Comparison of ENCODE assay signal across 17 mouse cellular contexts in the genomic region with DNA sequence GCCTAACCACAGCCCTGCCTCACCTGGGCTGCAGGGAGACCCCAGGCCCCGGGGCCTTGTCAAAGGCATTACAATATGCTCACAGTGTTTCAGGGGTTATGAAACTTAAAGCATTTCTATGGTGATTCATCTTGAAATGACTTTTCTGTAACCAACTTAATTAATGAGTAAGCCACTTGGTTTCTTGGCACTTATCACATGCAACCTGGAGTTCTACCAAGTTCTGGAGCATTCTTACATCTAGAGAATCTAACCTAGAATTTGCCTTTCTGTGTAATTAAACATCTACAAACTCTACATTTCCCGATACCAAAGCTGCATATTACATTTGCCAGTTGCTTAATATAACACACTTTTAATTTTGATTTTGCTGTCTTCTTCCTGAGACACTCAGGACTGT. TPM values are rescaled to one million over a fixed set of nuclear protein-coding genes. Genes with fewer than 3 reads are reported as not detected.
"Had no signal": no experiment of that assay in that cellular context is flagged by ENCODE, and none has a peak within 500 bp of the region (broad histone marks: within the 10 kb centered on the region; RNA-seq: fewer than 3 reads in every experiment).

No protein-coding gene starts in this region.

- H3K9ac ChIP-seq: intestine, embryonic 15.5 days; limb, embryonic 12.5 days; liver, embryonic 13.5 days; liver, postnatal 0 days; lung, embryonic 15.5 days; midbrain, embryonic 15.5 days; neural tube, embryonic 12.5 days; stomach, embryonic 15.5 days had no signal

- H3K27ac ChIP-seq: intestine, embryonic 15.5 days; kidney, postnatal 0 days; layer of hippocampus, adult 2 months; limb, embryonic 12.5 days; liver, embryonic 13.5 days; lung, embryonic 15.5 days; macrophage; midbrain, embryonic 15.5 days; neural tube, embryonic 12.5 days; stomach, embryonic 15.5 days had no signal

- H3K4me1 ChIP-seq: intestine, embryonic 15.5 days; limb, embryonic 12.5 days; liver, embryonic 13.5 days; lung, embryonic 15.5 days; midbrain, embryonic 15.5 days; stomach, embryonic 15.5 days had no signal

- H3K4me2 ChIP-seq: intestine, embryonic 15.5 days; limb, embryonic 12.5 days; liver, embryonic 13.5 days; lung, embryonic 15.5 days; midbrain, embryonic 11.5 days; midbrain, embryonic 15.5 days; neural tube, embryonic 12.5 days; stomach, embryonic 15.5 days had no signal

- H3K4me3 ChIP-seq: intestine, embryonic 15.5 days; layer of hippocampus, adult 2 months; limb, embryonic 12.5 days; liver, embryonic 13.5 days; lung, embryonic 15.5 days; midbrain, embryonic 15.5 days; neural tube, embryonic 12.5 days; stomach, embryonic 15.5 days had no signal

- H3K27me3 ChIP-seq: intestine, embryonic 15.5 days; liver, embryonic 13.5 days; lung, embryonic 15.5 days; neural tube, embryonic 12.5 days; stomach, embryonic 15.5 days had no signal

- ATAC-seq: intestine, embryonic 15.5 days; liver, postnatal 0 days had no signal

- H3K36me3 ChIP-seq: intestine, embryonic 15.5 days; limb, embryonic 12.5 days; liver, embryonic 13.5 days; lung, embryonic 15.5 days; midbrain, embryonic 15.5 days; neural tube, embryonic 12.5 days; stomach, embryonic 15.5 days had no signal

- DNase-seq: liver; liver, embryonic 13.5 days; liver, postnatal 0 days; lung, postnatal 14 days; right cerebral cortex, postnatal 4 days; thymus, postnatal 36 days had no signal

- H3K9me3 ChIP-seq: intestine, embryonic 15.5 days; limb, embryonic 12.5 days; liver, embryonic 13.5 days; lung, embryonic 15.5 days; megakaryocyte, embryonic 14.5 days; midbrain, embryonic 15.5 days; neural tube, embryonic 12.5 days; stomach, embryonic 15.5 days had no signal

RNA-seq across cellular contexts. Expression of a gene that starts 17.5 kb away (rescaled TPM):
- polyA plus RNA-seq: liver, embryonic 13.5 days; liver, postnatal 0 days; macrophage had no signal
